Mouse (Mus musculus): Measurements from ENCODE around the gene Lrp8. TPM values are rescaled to one million over a fixed set of nuclear protein-coding genes. Genes with fewer than 3 reads are reported as not detected.
A peak's percentile ranks its signal among the peaks of the same experiment; 100 is the strongest.

Lrp8 gene
- polyA plus RNA-seq, 1 experiment: not detected

DNA sequence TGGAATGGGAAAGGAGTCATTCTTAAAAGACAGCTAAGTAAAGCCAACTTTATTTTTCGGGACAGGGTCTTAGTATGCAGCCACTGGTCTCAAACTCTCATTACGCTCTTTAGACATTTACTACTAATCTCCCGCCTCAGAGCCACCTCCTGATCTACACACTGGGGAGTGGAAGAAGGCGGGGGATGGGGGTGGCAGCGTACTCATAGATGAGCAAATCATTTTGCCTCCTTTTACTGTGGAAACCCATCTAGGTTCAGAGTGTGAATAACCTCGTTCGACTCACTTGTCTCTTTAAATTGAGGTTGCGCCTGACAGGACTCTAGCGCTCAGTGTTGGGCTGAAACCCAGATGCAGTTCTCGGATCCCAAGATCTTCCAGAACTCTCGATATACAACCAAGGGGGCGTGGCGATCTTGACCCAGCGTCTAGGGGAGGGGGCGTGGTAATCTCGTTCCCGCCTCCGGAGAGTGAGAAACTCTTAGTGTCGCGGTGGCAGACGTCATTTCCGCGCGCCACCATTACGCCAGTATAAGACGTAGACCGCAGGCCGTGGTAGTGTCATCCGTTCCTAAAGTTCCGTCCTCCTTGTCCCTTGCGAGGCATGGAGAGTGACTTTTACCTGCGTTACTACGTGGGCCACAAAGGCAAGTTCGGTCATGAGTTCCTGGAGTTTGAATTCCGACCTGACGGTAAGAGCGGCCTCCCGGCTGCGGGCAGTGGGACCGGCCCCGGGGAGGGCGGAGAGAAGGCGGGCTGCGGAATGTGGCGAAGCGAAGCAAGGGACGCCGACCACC, 77.4 kb downstream of the Lrp8 start, which contains the start of gene Magoh:
Gene Magoh (plus strand): TSS at position 502 of the 797 bp plus-strand sequence.
- 1% methylated on average over 48 of the region's 48 CpGs for WGBS
- 0 out of 2 replicates have a peak within 1 kb of the TSS, but pooled peaks have one; percentile 60 for H3K27ac ChIP-seq (ENCODE audit: insufficient read depth, low read depth, low read length)
- TF ChIP-seq CTCF (IDR thresholded peaks at IDR 0.05; ENCODE audit: insufficient read depth, low read depth, low read length): no peak
- peak; percentile 35; the same call in 1 of the 2 replicates for TF ChIP-seq POLR2A (IDR thresholded peaks at IDR 0.05; ENCODE audit: insufficient read depth, low read depth, low read length)
- H3K4me1 ChIP-seq (ENCODE audit: control insufficient read depth, insufficient read depth, low read length): no peaks in the 10 kb centered on the region
- peak within 1 kb of the TSS; percentile 92 for H3K4me3 ChIP-seq (ENCODE audit: insufficient read depth, low read depth, low read length)

DNA sequence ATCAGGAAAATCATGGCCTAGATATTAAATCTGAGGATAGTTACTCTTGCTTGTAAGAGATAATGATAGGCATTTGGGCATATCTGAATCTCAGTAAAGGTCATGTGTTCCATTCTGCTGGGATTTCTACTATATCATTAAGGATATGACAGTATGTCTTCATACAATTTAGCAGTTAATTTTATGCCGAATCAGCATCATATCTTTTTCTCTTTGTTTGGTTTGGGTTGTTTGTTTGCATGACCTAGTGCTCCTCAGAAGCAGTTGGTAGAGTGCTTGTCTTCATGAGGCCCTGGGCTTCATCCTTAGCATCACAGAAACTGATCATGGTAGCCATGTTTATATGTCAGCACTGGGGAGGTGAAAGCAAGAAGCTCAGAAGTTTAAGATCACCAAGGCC, 79.6 kb downstream of the Lrp8 start:
- Histone ChIP-seq H3K4me1 (ENCODE audit: control insufficient read depth, insufficient read depth, low read length) (no peaks in the 10 kb centered on the region), H3K4me3 (ENCODE audit: insufficient read depth, low read depth, low read length) (no peak overlapping the region), H3K27ac (ENCODE audit: insufficient read depth, low read depth, low read length) (no peak overlapping the region)
- 95% methylated on average over 1 of the region's 1 CpGs for WGBS
- no peak for TF ChIP-seq POLR2A (IDR thresholded peaks at IDR 0.05; ENCODE audit: insufficient read depth, low read depth, low read length)
- no peak for TF ChIP-seq CTCF (IDR thresholded peaks at IDR 0.05; ENCODE audit: insufficient read depth, low read depth, low read length)

DNA sequence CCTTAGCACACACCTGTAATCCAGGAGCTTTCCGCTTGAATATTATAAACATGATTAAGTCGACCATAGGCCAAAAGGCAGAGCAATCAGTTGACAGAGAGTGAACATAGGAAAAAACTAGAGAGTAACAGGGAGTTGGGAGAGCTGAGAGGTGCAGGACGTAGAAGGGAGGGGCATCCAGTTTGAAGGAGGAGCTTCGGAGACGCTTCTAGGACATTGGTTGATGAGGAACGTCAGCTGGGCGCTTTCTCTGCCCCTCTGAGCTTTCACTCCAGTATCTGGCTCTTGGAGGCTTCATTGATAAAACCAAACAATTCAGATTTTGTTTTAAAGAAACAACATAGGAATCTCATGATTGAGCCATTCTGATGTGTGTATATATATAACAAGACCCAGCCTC, 84.3 kb downstream of the Lrp8 start:
- 79% methylated on average over 7 of the region's 7 CpGs for WGBS
- Histone ChIP-seq H3K4me3 (ENCODE audit: insufficient read depth, low read depth, low read length) (no peak overlapping the region), H3K27ac (ENCODE audit: insufficient read depth, low read depth, low read length) (no peak overlapping the region), H3K4me1 (ENCODE audit: control insufficient read depth, insufficient read depth, low read length) (no peaks in the 10 kb centered on the region)
- TF ChIP-seq POLR2A (IDR thresholded peaks at IDR 0.05; ENCODE audit: insufficient read depth, low read depth, low read length) (no peak), CTCF (IDR thresholded peaks at IDR 0.05; ENCODE audit: insufficient read depth, low read depth, low read length) (no peak)

DNA sequence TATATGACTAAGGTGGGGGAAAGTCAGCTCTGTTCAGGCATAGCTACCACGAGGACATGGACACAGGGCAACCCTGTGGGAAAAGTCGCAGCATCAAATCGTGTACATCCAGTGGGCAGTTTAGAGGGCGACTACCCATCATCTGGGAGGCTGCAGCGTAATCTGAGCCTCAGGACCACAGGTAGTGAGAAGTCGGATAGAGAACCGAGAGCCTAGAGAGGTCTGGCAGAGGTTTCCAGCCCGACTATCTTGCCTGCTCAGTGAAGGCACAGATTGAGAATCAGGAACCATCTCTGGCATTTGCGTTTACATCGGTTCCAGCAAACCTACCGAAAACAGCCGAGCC, 87.3 kb downstream of the Lrp8 start:
- WGBS: under 1% methylated on average over 12 of the region's 12 CpGs
- Histone ChIP-seq H3K4me1 (ENCODE audit: control insufficient read depth, insufficient read depth, low read length) (no peaks in the 10 kb centered on the region), H3K27ac (ENCODE audit: insufficient read depth, low read depth, low read length) (peak overlapping the region; percentile 24; the same call in 1 of the 2 replicates), H3K4me3 (ENCODE audit: insufficient read depth, low read depth, low read length) (peak overlapping the region; percentile 69)
- TF ChIP-seq CTCF (IDR thresholded peaks at IDR 0.05; ENCODE audit: insufficient read depth, low read depth, low read length) (no peak), POLR2A (IDR thresholded peaks at IDR 0.05; ENCODE audit: insufficient read depth, low read depth, low read length) (no peak; the same call in 1 of the 2 replicates)

DNA sequence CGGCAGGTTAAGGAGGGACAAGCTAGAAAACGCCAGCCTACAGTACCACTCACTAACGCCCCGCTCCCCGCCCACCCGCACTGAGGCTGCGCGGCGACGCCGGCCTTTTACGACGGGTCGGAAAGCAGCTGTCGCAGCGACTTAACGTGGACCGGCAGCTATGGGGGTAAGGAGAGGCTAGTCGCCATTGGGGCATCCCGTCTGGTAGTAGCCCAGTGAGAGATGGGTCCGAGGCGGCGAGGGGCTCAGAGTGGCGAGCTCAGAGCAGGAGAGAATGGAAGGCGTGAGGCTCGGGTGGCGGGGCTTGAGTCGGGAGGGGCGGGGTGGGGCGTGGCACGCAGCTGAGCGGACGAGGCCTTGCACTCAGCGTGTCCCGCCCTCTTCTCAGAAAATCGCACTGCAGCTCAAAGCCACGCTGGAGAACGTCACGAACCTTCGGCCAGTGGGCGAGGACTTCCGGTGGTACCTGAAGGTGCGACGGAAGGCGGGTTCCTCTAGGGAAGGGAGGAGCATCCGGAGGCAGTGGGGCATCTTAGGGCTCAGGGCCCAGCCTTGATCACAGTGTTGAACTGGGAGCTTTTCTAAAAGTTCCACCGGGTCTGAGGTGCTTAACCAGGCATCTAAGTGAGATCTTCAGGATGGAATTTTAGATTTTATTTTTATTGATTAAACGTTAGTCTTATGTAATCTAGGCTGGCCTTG, 87.8 kb downstream of the Lrp8 start, which contains the start of gene 0610037L13Rik:
Gene 0610037L13Rik (plus strand): TSS at position 83 of the 702 bp plus-strand sequence.
- TF ChIP-seq POLR2A (IDR thresholded peaks at IDR 0.05; ENCODE audit: insufficient read depth, low read depth, low read length) (0 out of 2 replicates have a peak, but pooled peaks have one; percentile 49), CTCF (IDR thresholded peaks at IDR 0.05; ENCODE audit: insufficient read depth, low read depth, low read length) (no peak)

DNA sequence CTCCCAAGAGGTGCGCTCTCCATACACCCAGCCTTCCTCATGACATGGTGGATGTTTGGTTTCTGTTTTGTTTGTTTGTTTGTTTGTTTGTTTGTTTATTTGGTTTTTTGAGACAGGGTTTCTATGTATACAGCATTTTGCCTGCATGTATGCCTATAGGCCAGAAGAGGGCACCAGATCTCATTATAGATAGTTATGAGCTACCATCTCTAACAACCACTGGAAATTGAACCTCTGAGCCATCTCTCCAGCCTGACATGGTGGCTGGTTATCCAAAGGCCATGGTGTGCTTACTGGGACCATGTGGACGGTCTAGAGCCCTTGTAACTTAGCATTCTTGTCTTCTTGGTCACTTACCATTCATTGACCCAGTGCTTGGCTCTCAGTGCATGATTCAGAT, 90.6 kb downstream of the Lrp8 start:
- no peak overlapping the region for H3K4me3 ChIP-seq (ENCODE audit: insufficient read depth, low read depth, low read length)
- H3K27ac ChIP-seq (ENCODE audit: insufficient read depth, low read depth, low read length): no peak overlapping the region
- no peak for TF ChIP-seq CTCF (IDR thresholded peaks at IDR 0.05; ENCODE audit: insufficient read depth, low read depth, low read length)
- WGBS: 80% methylated on average over 2 of the region's 2 CpGs
- no peaks in the 10 kb centered on the region for H3K4me1 ChIP-seq (ENCODE audit: control insufficient read depth, insufficient read depth, low read length)

More for the DNA sequence above, 87.8 kb downstream of the Lrp8 start, which contains the start of gene 0610037L13Rik:
- Histone ChIP-seq H3K4me1 (ENCODE audit: control insufficient read depth, insufficient read depth, low read length) (no peaks in the 10 kb centered on the region), H3K4me3 (ENCODE audit: insufficient read depth, low read depth, low read length) (peak within 1 kb of the TSS; percentile 69), H3K27ac (ENCODE audit: insufficient read depth, low read depth, low read length) (peak within 1 kb of the TSS; percentile 24; the same call in 1 of the 2 replicates)
- WGBS: under 1% methylated on average over 48 of the region's 48 CpGs

DNA sequence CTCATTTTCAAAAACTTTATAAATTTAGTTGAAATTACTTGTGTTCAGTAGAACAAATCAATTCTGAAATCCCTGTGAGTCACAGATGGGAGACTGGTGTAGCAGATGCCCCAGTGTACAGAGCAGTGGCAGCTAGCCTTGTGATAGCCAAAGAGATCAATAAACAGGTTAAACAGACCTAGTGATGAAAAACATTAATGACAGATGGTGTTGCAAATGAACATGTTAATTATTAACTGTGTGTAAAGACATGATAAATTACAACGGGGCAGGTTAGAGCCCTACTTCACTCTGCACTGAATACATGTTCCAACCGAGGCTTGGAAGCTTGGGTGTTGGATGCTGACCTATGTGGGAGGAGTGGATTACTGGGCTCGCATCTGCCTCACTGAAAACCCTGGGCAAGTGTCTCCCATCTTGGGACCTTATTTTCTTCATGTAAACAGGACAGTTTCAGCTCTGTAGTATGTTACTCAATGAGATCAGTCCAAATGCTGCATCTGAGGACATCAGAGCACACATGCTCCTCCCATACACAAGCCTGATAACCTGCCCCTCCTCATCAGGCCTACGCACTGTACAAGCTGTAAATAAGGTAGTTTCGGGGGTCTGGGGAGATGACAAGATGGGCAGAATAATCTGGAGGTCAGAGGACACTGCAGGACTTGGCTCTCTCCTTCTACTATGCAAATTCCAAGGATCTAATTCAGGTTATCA, 97.3 kb downstream of the Lrp8 start:
- WGBS: 86% methylated on average over 5 of the region's 5 CpGs
- Histone ChIP-seq H3K27ac (ENCODE audit: insufficient read depth, low read depth, low read length) (no peak overlapping the region), H3K4me1 (ENCODE audit: control insufficient read depth, insufficient read depth, low read length) (no peaks in the 10 kb centered on the region), H3K4me3 (ENCODE audit: insufficient read depth, low read depth, low read length) (no peak overlapping the region)
- TF ChIP-seq POLR2A (IDR thresholded peaks at IDR 0.05; ENCODE audit: insufficient read depth, low read depth, low read length) (no peak), CTCF (IDR thresholded peaks at IDR 0.05; ENCODE audit: insufficient read depth, low read depth, low read length) (no peak)

DNA sequence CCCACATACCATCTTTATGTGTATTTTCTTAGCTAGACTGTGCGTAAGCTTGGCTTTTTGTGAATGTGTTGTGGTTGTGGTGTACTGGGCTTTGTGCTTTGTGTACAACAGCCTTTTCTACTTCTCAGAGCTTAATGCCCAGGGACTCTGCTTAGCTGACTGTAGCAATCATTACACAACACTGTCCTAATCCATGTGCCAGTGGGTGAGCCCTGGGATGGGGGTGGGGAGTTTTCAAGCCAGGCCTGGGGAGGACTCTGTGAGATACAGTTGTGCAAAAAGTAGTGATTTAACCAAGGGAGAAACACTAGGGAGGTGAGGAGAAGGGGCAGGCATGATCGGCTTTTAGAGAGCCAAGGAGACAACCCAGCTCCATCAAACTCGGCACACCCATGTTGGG, 98.1 kb downstream of the Lrp8 start:
- TF ChIP-seq POLR2A (IDR thresholded peaks at IDR 0.05; ENCODE audit: insufficient read depth, low read depth, low read length): no peak
- WGBS: 89% methylated on average over 3 of the region's 3 CpGs
- Histone ChIP-seq H3K4me3 (ENCODE audit: insufficient read depth, low read depth, low read length) (no peak overlapping the region), H3K4me1 (ENCODE audit: control insufficient read depth, insufficient read depth, low read length) (no peaks in the 10 kb centered on the region), H3K27ac (ENCODE audit: insufficient read depth, low read depth, low read length) (no peak overlapping the region)

All from olfactory bulb, adult 2 months (tissue).